Mouse (Mus musculus) adrenal gland, postnatal 14 days (tissue): ENCODE measurements around the gene Pla2g5. TPM values are rescaled to one million over a fixed set of nuclear protein-coding genes. Genes with fewer than 3 reads are reported as not detected.

Experiments used
- total RNA-seq: library from RNA; stranded (reverse); gene quantifications from 2 replicates; pipeline ENCODE4 v1.2.3, GENCODE M21; 2021

Gene Pla2g5
- total RNA-seq, 1 experiment from 2014 or later = 13.2 TPM

Other genes with a start within 250 kb of the Pla2g5 start
- not detected in 2 replicates for gene Vwa5b1, start 227.6 kb downstream of the Pla2g5 start, total RNA-seq
- gene Pla2g2c, start 138.7 kb downstream of the Pla2g5 start, total RNA-seq = not detected in 2 replicates
- gene Ubxn10, start 126.3 kb downstream of the Pla2g5 start, total RNA-seq = 0.89 and 1.1 TPM in 2 replicates
- gene Pla2g2f, start 105.9 kb downstream of the Pla2g5 start, total RNA-seq = 13.7 and 14.3 TPM in 2 replicates
- 1.1 and 10.7 TPM in 2 replicates for gene Pla2g2d, start 87.7 kb downstream of the Pla2g5 start, total RNA-seq
- not detected in 2 replicates for gene Gm13030, start 10.5 kb upstream of the Pla2g5 start, total RNA-seq
- gene Pla2g2e, start 14.5 kb upstream of the Pla2g5 start, total RNA-seq = 1.2 and 1.4 TPM in 2 replicates
- 11.0 and 12.1 TPM in 2 replicates for gene Otud3, start 50.5 kb upstream of the Pla2g5 start, total RNA-seq
- not detected in 2 replicates for gene Rnf186, start 103.6 kb upstream of the Pla2g5 start, total RNA-seq
- gene Tmco4, start 109.4 kb upstream of the Pla2g5 start, total RNA-seq = 14.0 and 15.8 TPM in 2 replicates
- gene Htr6, start 212.1 kb upstream of the Pla2g5 start, total RNA-seq = 0.15 TPM in 1 of 2 replicates, not detected in the other
- gene Nbl1, start 229.5 kb upstream of the Pla2g5 start, total RNA-seq = 33.7 and 39.8 TPM in 2 replicates